Mouse (Mus musculus) megakaryocyte, embryonic 14.5 days (primary cell): Measurements from ENCODE around the gene Atad1. TPM values are rescaled to one million over a fixed set of nuclear protein-coding genes. Genes with fewer than 3 reads are reported as not detected.

Experiments
- H3K27me3 ChIP-seq: replicated peaks from 2 replicates; pipeline ENCODE3; 2012; ENCODE audit warnings: inconsistent platforms
- H3K36me3 ChIP-seq: replicated peaks from 2 replicates; pipeline ENCODE3; 2012; ENCODE audit warnings: low read length, inconsistent platforms, mixed read lengths
- H3K4me1 ChIP-seq: 2 replicates; pipeline ENCODE4 v1.6.1; 2012; ENCODE audit warnings: inconsistent platforms
- H3K4me3 ChIP-seq: replicated peaks from 2 replicates; pipeline ENCODE3; 2012; ENCODE audit warnings: moderate library complexity, mild to moderate bottlenecking, inconsistent platforms
- H3K9me3 ChIP-seq: 2 replicates; pipeline ENCODE4 v1.6.1; 2012; ENCODE audit warnings: inconsistent platforms
- FLI1 ChIP-seq: IDR thresholded peaks from 2 replicates; pipeline ENCODE4 v1.6.1; 2012; ENCODE audit warnings: low read length, inconsistent platforms, mixed read lengths
- GATA1 ChIP-seq: IDR thresholded peaks from 3 replicates; pipeline ENCODE4 v1.6.1; 2012; ENCODE audit warnings: mixed read lengths, low read length, inconsistent platforms, borderline replicate concordance
- polyA plus RNA-seq: library from polyadenylated mRNA; stranded (reverse); fragments of >175 nt; gene quantifications from 2 replicates; pipeline ENCODE4 v1.2.3, GENCODE M21; 2012; ENCODE audit warnings: low replicate concordance; ENCODE audit not compliant: insufficient read depth

The Atad1 gene
- polyA plus RNA-seq, 1 experiment = 2.4 TPM

GRCm38 (mm10) chr19:32634916-32635315 lies 104.7 kb downstream of the Atad1 start:
- Histone ChIP-seq H3K4me1 (peaks cover 4% of the 10 kb centered on the region; the same call in 1 of the 2 replicates), H3K4me3 (no peak overlapping the region), H3K36me3 (no peaks in the 10 kb centered on the region), H3K9me3 (no peaks in the 10 kb centered on the region), H3K27me3 (peaks cover 4% of the 10 kb centered on the region)
- no peak for TF ChIP-seq FLI1
- TF ChIP-seq GATA1 = no peak

GRCm38 (mm10) chr19:32628572-32629132 lies 110.9 kb downstream of the Atad1 start:
- H3K4me3 ChIP-seq = no peak overlapping the region
- no peaks in the 10 kb centered on the region for H3K9me3 ChIP-seq
- TF ChIP-seq GATA1 = no peak
- no peak for TF ChIP-seq FLI1
- no peaks in the 10 kb centered on the region for H3K36me3 ChIP-seq
- H3K27me3 ChIP-seq = peaks cover 11% of the 10 kb centered on the region
- H3K4me1 ChIP-seq = no peaks in the 10 kb centered on the region

GRCm38 (mm10) chr19:32627631-32628030 lies 112.0 kb downstream of the Atad1 start:
- H3K36me3 ChIP-seq = no peaks in the 10 kb centered on the region
- no peaks in the 10 kb centered on the region for H3K9me3 ChIP-seq
- H3K4me1 ChIP-seq = no peaks in the 10 kb centered on the region
- H3K4me3 ChIP-seq = no peak overlapping the region
- TF ChIP-seq GATA1 (no peak), FLI1 (no peak)
- H3K27me3 ChIP-seq = peaks cover 11% of the 10 kb centered on the region

- peaks cover 11% of the 10 kb centered on the region for H3K27me3 ChIP-seq
- no peak overlapping the region for H3K4me3 ChIP-seq
- TF ChIP-seq FLI1 = no peak
- TF ChIP-seq GATA1 = no peak
- H3K9me3 ChIP-seq = no peaks in the 10 kb centered on the region
- H3K36me3 ChIP-seq = no peaks in the 10 kb centered on the region
- H3K4me1 ChIP-seq = no peaks in the 10 kb centered on the region
Observed at GRCm38 (mm10) chr19:32626768-32627331, 112.7 kb downstream of the Atad1 start.

- Histone ChIP-seq H3K27me3 (peaks cover 9% of the 10 kb centered on the region), H3K4me1 (no peaks in the 10 kb centered on the region), H3K9me3 (no peaks in the 10 kb centered on the region), H3K4me3 (no peak overlapping the region), H3K36me3 (no peaks in the 10 kb centered on the region)
- TF ChIP-seq GATA1 (no peak), FLI1 (no peak)
Observed at GRCm38 (mm10) chr19:32622142-32622541, 117.4 kb downstream of the Atad1 start.

Other genes with a start within 250 kb of the Atad1 start
- gene Papss2, start 144.0 kb downstream of the Atad1 start, polyA plus RNA-seq = 0.66 TPM in 1 of 2 replicates, not detected in the other
- gene Pten, start 17.7 kb upstream of the Atad1 start, polyA plus RNA-seq = 7.1 and 17.5 TPM in 2 replicates